Mouse (Mus musculus) frontal cortex, postnatal 25 days (tissue): ENCODE results near the gene Nfic.

Source experiments
- DNase-seq, 2 experiments: peaks; one replicate each; pipeline ENCODE4 v3.0.0; 2022; ENCODE audit warnings: low spot score in 2 of 2

Gene Nfic

DNA sequence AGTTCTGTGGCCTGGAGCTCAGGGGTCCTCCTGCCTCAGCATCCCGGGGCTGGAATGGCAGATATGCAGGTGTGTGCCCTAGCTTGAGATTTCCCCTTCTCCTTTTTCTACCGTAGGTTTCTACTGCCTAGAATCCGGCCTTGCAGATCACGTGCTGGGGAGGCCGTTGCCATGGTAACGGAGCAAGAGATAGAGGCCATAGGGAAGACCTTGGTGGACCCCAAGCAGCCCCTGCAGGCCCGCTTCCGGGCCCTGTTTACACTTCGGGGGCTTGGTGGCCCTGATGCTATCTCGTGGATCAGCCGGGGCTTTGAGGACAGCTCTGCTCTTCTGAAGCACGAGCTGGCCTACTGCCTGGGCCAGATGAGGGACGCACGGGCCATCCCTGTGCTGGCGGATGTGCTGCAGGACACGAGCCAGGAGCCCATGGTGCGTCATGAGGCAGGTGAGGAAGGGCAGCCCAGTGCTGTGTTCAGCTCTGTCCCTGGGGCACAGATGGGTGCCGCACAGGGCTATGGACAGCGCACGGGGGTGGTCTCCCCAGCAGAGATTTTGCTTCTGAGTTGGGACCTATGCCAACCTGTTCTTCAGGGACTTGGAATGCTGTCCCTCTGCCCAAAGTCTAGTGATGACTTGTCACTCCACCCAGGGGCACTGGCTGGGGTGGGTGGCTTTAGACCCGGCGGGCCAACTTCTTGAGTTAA, 69.7 kb downstream of the Nfic start:
- no peak for DNase-seq

DNA sequence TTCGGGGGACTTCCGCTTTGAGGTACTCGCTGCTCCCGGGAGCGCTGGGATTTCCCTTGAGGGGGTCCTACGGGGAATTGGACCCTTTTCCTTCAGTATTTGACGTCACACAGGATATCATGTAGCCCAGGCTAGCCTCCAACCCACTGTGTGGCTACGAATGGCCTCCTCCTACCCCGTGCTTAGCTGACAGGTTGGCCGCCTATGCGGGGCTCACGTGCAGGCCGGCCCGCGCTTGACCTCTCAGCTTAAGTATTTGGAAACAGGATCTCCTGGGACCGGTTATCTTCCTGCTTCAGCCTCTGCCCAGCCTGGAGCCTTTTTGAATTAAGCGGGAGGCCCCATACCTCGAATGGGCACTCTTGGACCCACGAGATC, 70.8 kb downstream of the Nfic start:
- DNase-seq: no peak

DNA sequence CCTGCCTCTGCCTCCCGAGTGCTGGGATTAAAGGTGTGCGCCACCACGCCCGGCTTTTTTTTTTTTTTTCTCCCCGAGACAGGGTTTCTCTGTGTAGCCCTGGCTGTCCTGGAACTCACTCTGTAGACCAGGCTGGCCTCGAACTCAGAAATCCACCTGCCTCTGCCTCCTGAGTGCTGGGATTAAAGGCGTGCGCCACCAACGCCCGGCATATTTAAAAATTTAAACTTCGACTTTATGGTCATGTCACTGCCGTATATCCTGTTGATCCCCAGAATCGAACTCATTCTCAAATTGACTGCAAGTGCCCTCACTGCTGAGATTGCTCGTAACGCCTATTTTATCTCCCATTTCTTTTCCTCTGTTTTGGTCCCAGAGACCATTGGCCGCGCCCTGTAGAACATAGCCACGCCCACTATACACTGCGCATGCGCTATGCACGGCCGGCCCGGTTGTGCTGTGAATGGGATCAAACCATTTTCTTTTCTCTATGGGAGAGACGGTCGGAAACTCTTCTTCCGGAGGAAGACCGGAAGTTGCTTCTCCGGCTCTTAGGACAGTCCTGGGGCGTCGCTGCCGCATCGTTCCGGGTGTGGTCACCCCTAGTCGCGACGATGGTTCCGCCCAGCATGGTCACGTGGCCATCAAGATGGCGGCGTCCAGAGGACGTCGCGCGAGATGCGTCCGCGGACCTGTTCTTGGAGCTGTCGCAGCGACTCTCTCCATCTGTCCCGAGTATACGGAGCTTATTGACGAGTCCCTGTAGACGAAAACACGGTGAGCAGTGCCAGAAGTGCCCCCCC, 71.4 kb downstream of the Nfic start, which contains the start of the genes Dohh and Gm48551:
Gene Dohh (plus strand): TSS at position 627 of the 803 bp plus-strand sequence.
Gene Gm48551 (plus strand): TSS at position 665 of the 803 bp plus-strand sequence.
- peak; percentile 98 to 99 for DNase-seq

DNA sequence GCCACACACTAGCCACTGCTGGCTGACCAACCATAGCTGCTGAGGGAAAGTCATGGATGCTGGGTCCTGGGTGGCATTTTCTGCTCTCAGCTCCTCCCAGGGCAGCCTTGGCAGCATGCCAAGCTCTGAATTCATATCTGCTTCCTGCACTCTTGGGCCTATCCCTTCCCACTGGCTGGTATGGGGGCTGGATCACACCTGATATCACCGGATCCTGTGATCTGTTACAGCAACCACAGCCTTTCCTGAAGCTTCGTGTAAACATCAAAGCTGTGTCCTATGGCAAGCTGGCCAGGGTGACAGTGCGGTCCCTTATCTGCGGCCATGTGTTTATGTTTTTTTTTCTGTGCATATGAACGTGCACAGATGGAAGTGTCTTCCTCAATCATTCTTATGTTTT, 73.4 kb downstream of the Nfic start:
- no peak for DNase-seq

DNA sequence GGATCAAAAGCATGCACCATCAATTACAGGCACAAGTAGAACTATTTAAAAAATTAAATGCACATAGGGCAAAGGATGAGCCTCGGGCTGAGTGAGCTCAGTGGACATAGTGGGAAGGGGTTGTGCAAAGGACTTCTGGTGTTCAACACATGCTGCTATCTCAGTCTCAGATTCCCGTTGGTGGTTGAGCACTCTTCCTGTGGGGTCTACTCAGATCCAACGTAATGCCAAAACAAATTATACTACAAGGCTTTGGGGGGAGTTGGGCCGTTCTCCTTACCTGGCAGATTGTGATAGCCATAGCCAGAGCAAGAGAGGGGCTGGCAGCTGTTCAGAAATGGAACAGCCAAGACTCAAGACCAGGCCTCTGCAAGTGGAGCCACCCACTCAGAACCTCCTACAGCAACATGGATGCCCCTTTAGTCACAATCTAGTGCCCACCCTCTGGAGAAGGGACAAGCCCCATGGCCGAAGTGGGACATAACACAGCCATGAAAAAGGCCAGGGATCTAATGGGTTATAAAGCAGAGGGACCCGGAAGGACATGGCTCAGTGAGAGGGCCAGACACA, 75.5 kb downstream of the Nfic start:
- no peak for DNase-seq

DNA sequence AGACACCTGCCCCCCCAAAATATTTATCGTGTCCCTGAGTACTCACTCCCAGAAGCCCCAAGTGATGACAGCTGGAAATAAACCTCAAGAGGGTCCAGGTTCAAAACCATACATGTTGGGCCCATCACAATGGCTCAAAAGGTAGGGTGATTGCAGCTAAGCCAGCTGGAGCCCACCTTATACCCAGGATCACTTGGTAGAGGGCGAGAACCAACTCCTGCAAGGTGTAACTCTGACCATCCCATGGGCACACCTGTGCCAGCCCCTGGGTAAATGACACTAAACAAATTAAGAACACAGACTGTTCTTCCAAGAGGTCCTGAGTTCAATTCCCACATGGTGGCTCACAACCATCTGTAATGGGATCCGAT, 76.3 kb downstream of the Nfic start:
- no peak for DNase-seq

DNA sequence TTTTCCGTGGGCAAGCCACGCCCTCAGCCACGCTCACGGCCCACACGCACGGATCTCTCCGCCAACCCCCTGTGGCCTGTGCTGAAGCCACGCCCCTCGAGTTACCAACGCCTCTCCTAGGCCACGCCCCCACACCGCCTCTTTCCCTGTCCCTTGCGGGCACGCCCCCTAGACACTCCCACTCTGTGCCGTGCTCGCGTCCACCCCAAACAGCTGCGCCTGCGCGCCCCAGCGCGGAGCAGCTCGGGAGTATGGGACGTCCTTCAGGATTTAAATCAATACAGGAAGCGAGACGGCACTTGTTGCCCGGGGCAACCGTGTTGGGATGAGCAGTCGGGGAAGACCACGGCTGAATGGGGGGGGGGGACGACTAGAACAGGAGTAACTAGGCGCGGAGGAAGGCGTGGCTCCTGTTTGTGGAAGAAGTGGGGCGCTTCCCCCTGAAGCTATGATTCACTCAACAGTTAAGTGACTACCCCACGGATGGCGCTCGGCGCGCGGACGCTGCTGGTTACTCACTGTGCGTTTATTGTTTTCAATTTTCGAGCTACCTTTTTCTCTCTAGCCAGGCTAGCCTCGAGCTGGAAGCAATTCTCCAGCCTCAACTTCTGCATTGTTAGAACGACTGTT, 76.8 kb downstream of the Nfic start:
- DNase-seq: peak; percentile 99 to 100

DNA sequence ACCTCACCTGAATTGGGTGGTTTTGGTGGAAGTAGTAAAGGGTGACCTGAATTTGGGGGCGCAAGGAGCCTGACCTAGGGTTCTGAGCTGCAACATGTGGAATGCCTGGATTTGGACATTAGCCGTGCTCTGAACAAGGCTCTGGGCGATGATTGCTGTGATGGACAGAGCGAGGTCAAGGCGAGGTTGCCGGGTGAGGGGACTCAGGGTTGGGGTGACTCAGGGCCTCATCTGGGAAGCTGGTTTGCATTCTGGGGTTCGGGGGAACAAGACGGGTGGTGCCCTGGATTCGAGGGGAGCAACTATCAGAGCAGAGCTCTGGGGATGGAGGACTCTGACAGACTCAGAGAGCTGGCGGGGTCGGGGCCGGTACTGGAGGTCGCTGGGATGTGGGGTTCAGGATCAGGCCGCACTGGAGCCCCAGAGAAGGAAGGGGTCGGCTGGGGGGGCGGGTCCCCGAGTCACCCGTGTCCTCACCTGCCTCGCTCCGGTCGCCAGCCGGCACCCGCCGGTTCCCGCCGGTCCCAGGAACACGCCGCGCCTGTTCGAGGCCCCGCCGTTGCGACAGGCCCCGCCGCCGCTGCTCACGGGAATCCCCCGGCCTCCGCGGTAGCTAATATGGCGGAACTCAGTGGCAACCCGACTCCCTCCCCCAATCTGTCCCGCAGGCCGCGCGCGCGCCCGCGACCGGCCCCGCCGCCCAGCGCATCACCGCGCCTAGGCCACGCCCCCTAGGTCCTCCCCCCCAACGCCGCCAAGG, 77.5 kb downstream of the Nfic start, which contains the start of gene Fzr1:
Gene Fzr1 (minus strand): TSS at position 724 of the 760 bp plus-strand sequence.
- DNase-seq: no peak

DNA sequence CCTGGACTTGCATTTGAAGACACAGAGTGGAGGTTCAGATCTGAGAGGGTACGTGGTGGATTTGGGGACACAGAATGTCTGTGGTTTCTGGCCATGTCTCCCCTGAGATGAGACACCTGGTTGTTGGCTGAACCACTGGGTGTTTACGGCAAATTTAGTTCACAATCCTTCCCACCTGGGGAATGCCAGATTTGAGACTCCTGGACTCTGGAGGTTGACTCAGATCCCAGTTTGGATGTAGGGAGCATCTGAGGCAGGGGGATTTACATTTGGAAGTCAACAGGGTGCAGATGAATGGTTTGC, 78.1 kb downstream of the Nfic start:
- no peak for DNase-seq

DNA sequence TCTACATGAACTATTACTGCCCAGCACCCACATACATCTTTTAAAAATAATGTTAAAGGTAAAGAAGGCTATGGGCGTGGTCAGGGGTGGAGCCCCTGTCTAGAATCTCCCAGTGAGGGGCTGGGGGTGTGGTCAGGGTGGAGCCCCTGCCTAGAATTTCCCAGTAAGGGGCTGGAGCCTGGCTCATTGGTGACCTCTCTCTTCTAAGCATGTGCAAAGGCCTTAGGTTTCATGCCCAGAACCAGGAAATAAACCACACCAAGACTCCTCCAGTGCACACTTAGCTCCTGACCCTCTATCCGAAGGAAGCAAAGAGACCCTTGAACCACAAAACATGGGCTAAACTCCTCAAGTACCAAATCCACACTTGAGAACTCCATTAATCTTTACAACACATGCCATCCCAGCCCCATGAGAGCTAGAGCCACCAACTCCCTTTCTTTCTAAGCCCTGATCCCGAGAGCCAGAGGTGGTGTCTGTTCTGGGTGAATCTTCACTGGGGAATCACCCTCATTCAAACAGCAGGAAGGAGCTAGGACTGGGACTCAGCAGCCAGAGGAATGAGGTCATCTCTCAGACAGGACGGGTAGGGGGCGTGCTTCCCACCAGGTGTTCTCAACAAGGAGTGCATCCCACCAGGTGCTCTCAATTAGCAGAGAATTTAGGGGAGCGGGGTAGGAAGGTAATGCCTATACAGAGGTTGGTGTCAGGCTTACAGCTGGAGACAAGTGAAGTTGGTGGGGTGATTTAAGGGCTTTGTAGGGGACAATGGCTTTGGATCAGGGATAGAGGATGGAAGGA, 78.7 kb downstream of the Nfic start:
- no peak for DNase-seq

DNA sequence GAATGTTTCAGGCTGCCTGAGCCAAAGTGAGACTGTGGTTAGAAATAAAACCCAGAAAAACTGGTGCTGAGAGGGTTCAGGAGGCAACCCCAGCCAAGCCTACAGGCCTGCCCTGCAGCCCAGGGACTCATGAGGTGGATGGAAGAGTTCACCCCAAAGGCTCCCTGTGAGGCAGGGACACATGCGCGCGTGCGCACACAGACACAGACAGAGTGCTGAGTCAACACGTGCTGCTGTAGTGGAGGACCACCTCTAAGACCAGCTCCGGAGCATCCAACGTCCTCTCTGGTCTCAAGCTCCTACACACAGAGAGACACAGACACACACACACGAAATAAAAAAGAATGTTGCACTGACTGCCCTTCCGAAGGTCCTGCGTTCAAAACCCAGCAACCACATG, 80.1 kb downstream of the Nfic start:
- no peak for DNase-seq

DNA sequence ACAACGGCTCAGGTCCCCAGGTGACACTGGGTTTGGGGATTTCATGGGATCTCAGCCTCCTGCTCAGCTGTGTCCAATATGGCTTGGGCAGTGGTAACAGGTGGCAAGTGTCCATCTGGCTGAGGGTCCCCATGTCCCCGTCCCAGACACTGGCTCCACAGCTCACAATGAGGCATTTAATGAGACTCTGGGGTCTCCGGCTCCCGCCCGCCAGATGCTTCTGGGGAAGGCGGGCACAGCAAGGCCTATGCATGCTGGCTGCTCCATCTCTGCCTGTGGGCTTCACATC, 88.3 kb downstream of the Nfic start:
- no peak for DNase-seq

DNA sequence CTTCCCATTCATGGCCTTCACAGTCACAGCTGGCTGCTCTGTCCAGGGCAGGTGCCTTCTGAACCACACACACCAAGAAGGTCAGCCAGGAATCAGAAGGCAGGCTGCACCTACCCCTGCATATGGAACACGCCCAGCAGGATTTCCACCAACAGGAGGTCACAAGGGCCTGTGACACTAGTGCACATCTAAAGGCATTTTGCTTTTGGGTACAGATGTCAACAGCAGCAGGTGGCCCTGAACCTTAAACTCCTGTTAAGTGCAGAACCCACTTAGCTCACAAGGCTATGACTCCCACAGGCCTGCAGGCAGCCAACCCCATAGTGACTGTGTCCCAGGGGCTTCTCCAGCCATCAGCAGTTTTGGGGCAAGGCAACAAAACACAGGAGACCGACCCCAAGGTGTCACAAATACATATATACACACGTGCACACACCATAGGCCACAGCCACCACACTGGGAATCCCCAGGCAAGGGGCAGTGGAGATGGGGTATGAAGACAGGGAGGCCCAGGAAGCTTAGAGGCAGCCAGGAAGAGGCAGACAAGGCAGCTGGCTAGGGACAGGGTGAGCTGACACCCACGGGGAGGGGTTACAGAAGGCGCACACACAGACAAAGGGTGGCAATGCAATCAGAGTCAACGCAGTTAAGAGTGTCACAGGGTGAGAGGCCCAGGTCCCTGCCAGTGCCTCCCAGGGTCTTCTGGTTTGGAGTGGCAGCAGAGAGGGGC, 88.8 kb downstream of the Nfic start:
- no peak for DNase-seq

DNA sequence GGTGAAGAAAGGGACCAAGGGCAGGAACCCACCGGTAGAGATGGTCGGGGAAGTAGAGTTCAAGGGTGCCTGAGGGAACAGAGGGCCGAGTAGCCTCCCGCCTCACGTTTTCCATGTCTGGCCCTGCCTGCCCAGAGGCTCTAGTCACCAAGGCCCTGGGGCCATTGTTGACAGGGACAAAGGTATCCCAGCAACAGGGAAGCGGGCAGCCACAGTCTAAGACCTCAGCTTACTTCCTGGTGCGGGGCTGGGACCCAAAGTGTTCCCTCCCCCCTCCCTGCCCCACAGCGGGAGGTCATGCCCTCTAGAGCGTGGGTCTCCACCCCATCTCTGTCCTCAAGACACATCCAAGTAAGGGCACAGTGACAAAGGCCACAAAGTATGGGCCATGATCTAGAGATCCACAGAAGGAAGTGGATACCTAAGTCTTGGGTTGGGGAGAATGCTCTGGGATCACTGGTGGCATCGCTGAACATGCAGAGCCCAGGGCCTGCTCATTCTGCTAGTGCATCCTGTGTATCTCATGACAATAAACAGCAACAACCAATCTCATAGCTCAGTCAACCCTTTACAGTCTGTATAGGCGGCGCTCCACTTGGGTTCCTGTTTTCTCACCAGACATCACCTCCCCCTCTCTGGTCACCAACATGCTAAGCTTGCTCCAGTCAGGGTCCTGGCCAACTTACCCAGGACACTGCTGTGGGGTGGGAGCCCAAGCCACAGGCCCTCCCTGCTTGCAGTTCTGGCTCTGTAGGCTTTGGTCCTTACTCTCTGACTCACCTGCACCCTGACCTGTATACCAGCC, 89.6 kb downstream of the Nfic start, which contains the start of gene 4930404N11Rik:
Gene 4930404N11Rik (minus strand): TSS at position 145 of the 805 bp plus-strand sequence.
- DNase-seq: no peak

DNA sequence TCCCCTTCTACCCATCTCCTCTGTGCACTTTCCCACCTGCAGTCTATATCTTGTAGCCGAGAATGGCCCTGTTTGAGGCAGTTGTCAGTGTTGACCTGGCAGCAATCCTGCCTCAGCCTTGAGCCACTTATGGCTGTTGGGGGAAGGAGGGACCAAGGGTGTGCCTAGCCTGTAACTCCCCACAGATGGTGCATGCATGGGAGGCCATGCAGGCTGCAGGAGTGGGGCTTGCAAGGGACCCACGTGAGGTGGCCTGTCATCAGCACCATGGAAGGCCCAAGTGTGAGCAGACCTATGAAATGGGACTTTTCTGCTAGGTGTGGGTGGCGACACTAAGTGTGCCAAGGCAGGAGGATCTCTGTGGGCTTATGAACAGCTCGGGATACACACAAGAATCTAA, 90.4 kb downstream of the Nfic start:
- DNase-seq: no peak

DNA sequence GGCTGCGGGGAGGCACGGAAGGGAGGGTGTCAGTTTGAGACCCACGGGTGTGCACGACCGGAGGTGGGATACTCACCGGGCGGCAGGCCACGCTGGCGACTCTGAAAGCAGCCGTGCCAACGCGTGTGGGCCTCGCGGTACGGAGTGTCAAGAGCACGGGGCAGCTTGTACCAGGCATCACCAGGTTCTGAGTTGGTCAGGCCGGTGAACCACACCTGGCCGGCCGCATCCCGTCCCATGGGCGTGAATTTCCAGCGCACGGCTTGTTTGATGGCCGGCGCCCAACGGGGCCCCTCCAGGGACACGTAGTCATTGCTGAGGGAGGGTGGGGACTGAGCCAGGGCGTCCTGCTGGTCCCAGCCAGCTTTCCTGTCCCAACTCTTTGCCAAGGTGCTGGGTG, 90.8 kb downstream of the Nfic start:
- no peak for DNase-seq

DNA sequence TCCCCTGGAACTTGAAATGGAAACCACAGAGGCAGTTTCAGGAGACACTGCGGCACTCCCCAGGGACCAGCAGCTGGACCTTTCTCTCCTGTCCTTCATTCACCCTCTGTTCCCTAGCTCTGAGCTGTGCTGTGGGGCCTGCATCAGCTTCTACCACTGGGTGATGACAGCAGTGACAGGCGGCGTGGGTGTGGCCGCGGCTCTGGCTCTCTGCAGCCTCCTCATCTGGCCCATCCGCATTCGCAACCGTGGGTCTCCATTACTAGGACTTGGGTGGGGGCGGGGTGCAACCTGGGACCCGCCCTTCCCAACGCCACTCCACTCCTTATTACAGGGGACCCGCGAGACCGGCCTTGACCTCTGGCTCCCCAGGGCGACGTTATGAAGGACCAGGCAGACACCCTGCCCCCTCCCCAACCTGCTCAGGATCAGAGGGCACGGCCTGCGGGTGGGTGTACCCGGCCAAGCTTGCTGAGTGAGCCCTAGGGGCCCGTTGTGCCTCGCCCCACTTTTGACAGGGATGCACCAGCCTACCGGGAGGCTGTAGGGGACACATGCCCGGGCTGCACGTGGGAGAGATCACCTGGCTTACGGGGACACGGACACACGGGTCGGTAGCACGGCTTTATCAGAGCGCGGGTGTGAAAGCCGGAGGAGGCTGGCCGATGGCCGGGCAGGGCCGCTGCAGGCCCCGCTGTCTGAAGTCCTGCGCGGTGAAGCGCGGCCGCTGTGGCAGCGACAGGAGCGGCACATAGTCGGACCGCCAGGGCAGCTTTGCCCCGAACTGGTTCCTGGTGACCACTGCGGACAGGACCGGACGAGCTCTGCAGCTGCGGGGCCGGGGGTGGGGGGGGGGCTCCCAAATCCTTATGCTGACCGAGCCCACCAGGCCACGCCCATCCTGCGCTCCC, 91.7 kb downstream of the Nfic start:
- no peak for DNase-seq

DNA sequence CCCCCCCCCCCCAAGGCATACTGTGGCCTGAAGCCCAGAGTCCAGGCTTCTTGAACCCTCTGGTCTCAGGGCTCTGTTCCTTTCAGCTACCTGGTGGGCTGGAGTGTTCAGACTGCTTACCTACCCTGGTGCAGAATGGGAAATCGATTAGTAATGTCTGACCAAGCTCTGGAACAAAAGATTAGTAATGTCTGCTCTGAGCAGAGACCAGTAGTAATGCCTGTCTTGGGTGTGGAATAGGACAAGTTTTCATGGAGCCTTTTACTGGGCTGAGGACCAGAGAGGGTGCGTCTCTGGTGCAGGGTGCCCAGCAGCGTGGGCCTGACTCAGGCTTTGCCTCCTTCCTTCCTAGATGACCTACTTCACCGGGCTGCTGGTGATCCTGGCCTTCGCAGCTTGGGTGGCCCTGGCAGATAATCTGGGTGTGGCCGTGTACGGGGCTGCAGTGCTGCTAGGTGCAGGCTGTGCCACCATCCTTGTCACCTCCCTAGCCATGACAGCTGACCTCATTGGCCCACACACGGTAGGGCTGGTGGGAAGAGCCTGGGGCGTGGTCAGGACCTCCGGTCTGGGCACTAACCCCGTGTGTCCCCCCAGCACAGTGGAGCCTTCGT, 93.0 kb downstream of the Nfic start:
- no peak for DNase-seq
